Mouse (Mus musculus) bone marrow, adult 2 months (tissue): ENCODE data around the gene Tsfm. TPM values are rescaled to one million over a fixed set of nuclear protein-coding genes. Genes with fewer than 3 reads are reported as not detected.

Source experiments
- H3K27ac ChIP-seq: fragments of 200-500 bp; 2 replicates; pipeline ENCODE4 v1.5.1; 2012; ENCODE audit warnings: low read depth, mild to moderate bottlenecking, control low read depth, inconsistent platforms, low read length; ENCODE audit not compliant: control insufficient read depth, poor library complexity, insufficient read depth
- H3K4me1 ChIP-seq: fragments of 200-500 bp; 2 replicates; pipeline ENCODE4 v1.6.1; 2011; ENCODE audit warnings: low read length; ENCODE audit not compliant: control insufficient read depth, insufficient read depth
- H3K4me3 ChIP-seq: fragments of 200-500 bp; replicated peaks from 2 replicates; pipeline ENCODE3; 2011; ENCODE audit warnings: mild to moderate bottlenecking, low read depth, low read length, control low read depth; ENCODE audit not compliant: control insufficient read depth
- CTCF ChIP-seq: fragments of 200-500 bp; IDR thresholded peaks from 2 replicates; pipeline ENCODE4 v1.5.1; 2011; ENCODE audit warnings: low read length, control low read depth; ENCODE audit not compliant: control insufficient read depth, insufficient read depth
- POLR2A ChIP-seq: fragments of 200-500 bp; IDR thresholded peaks from 2 replicates; pipeline ENCODE4 v1.6.1; 2011; ENCODE audit warnings: low read depth, mild to moderate bottlenecking, control low read depth, low read length, borderline replicate concordance; ENCODE audit not compliant: control insufficient read depth
- WGBS: fragments of 180-500 bp; shearing (Covaris S2); methylation state at CpG from one replicate; pipeline ENCODE4 v1.1.7; 2018; 5-methylcytosine and 5-hydroxymethylcytosine counted together
- polyA plus RNA-seq: library from polyadenylated mRNA; stranded (reverse); fragments of >200 nt; gene quantifications from 2 replicates; pipeline ENCODE4 v1.2.4, GENCODE M21; 2011; ENCODE audit warnings: low replicate concordance; ENCODE audit not compliant: missing spikeins, insufficient read depth, insufficient read length

Gene Tsfm
- polyA plus RNA-seq, 1 experiment = 23.6 TPM

- no peak for TF ChIP-seq CTCF
- TF ChIP-seq POLR2A = no peak
- Histone ChIP-seq H3K4me1 (peaks cover 3% of the 10 kb centered on the region), H3K4me3 (no peak overlapping the region), H3K27ac (no peak overlapping the region)
- WGBS = 11% methylated on average over 5 of the region's 5 CpGs
These were observed 42.0 kb downstream of the Tsfm start for GRCm38 (mm10) chr10:126988513-126989165.

- Histone ChIP-seq H3K4me1 (peaks cover 5% of the 10 kb centered on the region), H3K27ac (no peak overlapping the region), H3K4me3 (no peak overlapping the region)
- no peak for TF ChIP-seq CTCF
- 28% methylated on average over 8 of the region's 8 CpGs for WGBS
These were observed 43.2 kb downstream of the Tsfm start for GRCm38 (mm10) chr10:126987183-126988118.

- Histone ChIP-seq H3K27ac (no peak overlapping the region), H3K4me3 (no peak overlapping the region), H3K4me1 (peaks cover 5% of the 10 kb centered on the region)
- WGBS = 45% methylated on average over 4 of the region's 4 CpGs
- no peak for TF ChIP-seq POLR2A
- no peak for TF ChIP-seq CTCF
These were observed 44.1 kb downstream of the Tsfm start for GRCm38 (mm10) chr10:126986541-126986961.

GRCm38 (mm10) chr10:126985579-126985978, 45.1 kb downstream of the Tsfm start:
- Histone ChIP-seq H3K27ac (no peak overlapping the region), H3K4me3 (no peak overlapping the region), H3K4me1 (peaks cover 6% of the 10 kb centered on the region)
- TF ChIP-seq POLR2A = no peak
- no peak for TF ChIP-seq CTCF
- WGBS = 85% methylated on average over 9 of the region's 9 CpGs

- no peak overlapping the region for H3K27ac ChIP-seq
- H3K4me1 ChIP-seq = peaks cover 8% of the 10 kb centered on the region
- no peak overlapping the region for H3K4me3 ChIP-seq
- TF ChIP-seq POLR2A = no peak
- no peak for TF ChIP-seq CTCF
- 75% methylated on average over 4 of the region's 4 CpGs for WGBS
These were observed 45.5 kb downstream of the Tsfm start for GRCm38 (mm10) chr10:126985127-126985526.

GRCm38 (mm10) chr10:126984189-126985004, 46.2 kb downstream of the Tsfm start:
- 37% methylated on average over 5 of the region's 5 CpGs for WGBS
- TF ChIP-seq CTCF = no peak
- no peak for TF ChIP-seq POLR2A
- Histone ChIP-seq H3K4me1 (peaks cover 8% of the 10 kb centered on the region), H3K4me3 (no peak overlapping the region), H3K27ac (no peak overlapping the region)

GRCm38 (mm10) chr10:126983193-126983725, 47.4 kb downstream of the Tsfm start:
- 57% methylated on average over 14 of the region's 14 CpGs for WGBS
- H3K4me3 ChIP-seq = no peak overlapping the region
- TF ChIP-seq POLR2A (no peak), CTCF (no peak)
- no peak overlapping the region for H3K27ac ChIP-seq
- H3K4me1 ChIP-seq = peaks cover 8% of the 10 kb centered on the region
